Mouse (Mus musculus): ENCODE results near the gene Slc24a3. TPM values are rescaled to one million over a fixed set of nuclear protein-coding genes. Genes with fewer than 3 reads are reported as not detected.

Gene Slc24a3
- total RNA-seq, 2 experiments from 2014 or later, result 0.33 to 1.8 TPM

- no peak for ATAC-seq (replicated peaks; ENCODE audit: low FRiP score, low TSS enrichment, poor library complexity, severe bottlenecking)
Measured at GRCm38 (mm10) chr2:145691367-145692009, 523.9 kb downstream of the Slc24a3 start.

Measured in megakaryocyte-erythroid progenitor cell, adult 5-6 weeks (primary cell).